ENCODE assay signal across 29 mouse cellular contexts in genomic region chr12:79681571-79681970, GRCm38 (mm10).
DNase-seq lines count a peak whose midpoint lies in the region; ATAC-seq lines count a peak whose summit lies in the region.
"Had no signal": no experiment of that assay in that cellular context is flagged by ENCODE, and none has a peak within 500 bp of the region (broad histone marks: within the 10 kb centered on the region; RNA-seq: fewer than 3 reads in every experiment).

No protein-coding gene starts in this region.

- ATAC-seq in lung, embryonic 15.5 days (ENCODE audit: borderline replicate concordance, extremely low read depth, low FRiP score, low TSS enrichment) = no peak
- ATAC-seq: midbrain, embryonic 15.5 days had no signal

- H3K9me3 ChIP-seq in lung, embryonic 15.5 days = no peaks in the 10 kb centered on the region
- H3K9me3 ChIP-seq in limb, embryonic 10.5 days (replicated peaks) = no peaks in the 10 kb centered on the region
- H3K9me3 ChIP-seq: heart, embryonic 15.5 days; limb, embryonic 13.5 days; liver, embryonic 13.5 days; midbrain, embryonic 15.5 days; neural tube, embryonic 13.5 days had no signal

- H3K27ac ChIP-seq in lung, embryonic 15.5 days = peak overlapping the region; percentile 88; the same call in 1 of the 2 replicates
- peak overlapping the region; percentile 16; the same call in 1 of the 2 replicates for H3K27ac ChIP-seq in limb, embryonic 10.5 days
- H3K27ac ChIP-seq: heart, adult 2 months; liver, embryonic 13.5 days had no signal

- H3K4me1 ChIP-seq in lung, embryonic 15.5 days = peaks cover 57% of the 10 kb centered on the region
- peaks cover 62% of the 10 kb centered on the region for H3K4me1 ChIP-seq in limb, embryonic 10.5 days
- H3K4me1 ChIP-seq: midbrain, embryonic 15.5 days had no signal

- no peak overlapping the region for H3K9ac ChIP-seq in lung, embryonic 15.5 days
- H3K9ac ChIP-seq: heart, embryonic 15.5 days; limb, embryonic 13.5 days; liver, embryonic 13.5 days; lung, embryonic 14.5 days; midbrain, embryonic 15.5 days; neural tube, embryonic 13.5 days had no signal

- H3K36me3 ChIP-seq in lung, embryonic 15.5 days = no peaks in the 10 kb centered on the region
- H3K36me3 ChIP-seq in limb, embryonic 10.5 days = no peaks in the 10 kb centered on the region
- H3K36me3 ChIP-seq: heart, embryonic 15.5 days; limb, embryonic 13.5 days; liver, embryonic 13.5 days; midbrain, embryonic 15.5 days; neural tube, embryonic 13.5 days had no signal

- no peak overlapping the region for H3K4me3 ChIP-seq in lung, embryonic 15.5 days
- H3K4me3 ChIP-seq in limb, embryonic 10.5 days = no peak overlapping the region
- H3K4me3 ChIP-seq: erythroblast, embryonic 14.5 days; heart, adult 2 months; heart, embryonic 15.5 days; layer of hippocampus, adult 2 months; limb, embryonic 13.5 days; liver, embryonic 13.5 days; midbrain, embryonic 15.5 days; myocyte; neural tube, embryonic 13.5 days had no signal

- no peaks in the 10 kb centered on the region for H3K27me3 ChIP-seq in lung, embryonic 15.5 days
- no peaks in the 10 kb centered on the region for H3K27me3 ChIP-seq in limb, embryonic 10.5 days (ENCODE audit: low read depth, poor library complexity, severe bottlenecking)
- H3K27me3 ChIP-seq: heart, embryonic 15.5 days; limb, embryonic 13.5 days; liver, embryonic 13.5 days; midbrain, embryonic 15.5 days; neural tube, embryonic 13.5 days had no signal

- intact Hi-C loops in heart, postnatal 36 days (cut with DNase I) = loop anchor here (5.0 kb wide), 2 partner anchors 46 to 206 kb away; no protein-coding TSS in a partner anchor

- 74% methylated on average over 6 of the region's 6 CpGs for WGBS in lung, embryonic 15.5 days
- 72% methylated on average over 6 of the region's 6 CpGs for WGBS in limb, embryonic 10.5 days

- H3K4me2 ChIP-seq in lung, embryonic 15.5 days = no peak overlapping the region
- H3K4me2 ChIP-seq: heart, embryonic 15.5 days; limb, embryonic 13.5 days; liver, embryonic 13.5 days; lung, embryonic 14.5 days; midbrain, embryonic 15.5 days; neural tube, embryonic 13.5 days had no signal

- DNase-seq in heart, adult 11 months = peak; percentile 39
- no peak for DNase-seq in heart, postnatal 36 days
- no peak for DNase-seq in lung, adult 18-20 months
- DNase-seq in ZHBTc4 (ENCODE audit: low read depth, low spot score) = peak; percentile 75
- no peak for DNase-seq in limb, embryonic 10.5 days (ENCODE audit: low spot score)
- no peak for DNase-seq in B cell, adult 2 months
- DNase-seq: adrenal gland, adult 2 months; cerebellum, adult 11 months; cerebellum, adult 9-11 months; gastrocnemius, postnatal 25 days; heart, adult 2 months; heart, postnatal 4 days; kidney, adult 8-10 months; kidney, postnatal 14 days; layer of hippocampus, postnatal 36 days; liver, embryonic 13.5 days; lung, embryonic 14.5 days; lung, postnatal 36 days; right cerebral cortex, postnatal 25 days; spleen, adult 18-20 months; thymus, postnatal 25 days had no signal

Comparison
In these comparisons a context has a peak if more than half of its experiments do, and no peak if none do; other contexts are left out.
1. DNase-seq: peak in heart, adult 11 months (single experiment) and ZHBTc4 (single experiment); none in heart, postnatal 36 days (0 of 2), lung, adult 18-20 months (0 of 2), limb, embryonic 10.5 days (single experiment) and B cell, adult 2 months (0 of 2).